Mouse (Mus musculus) thymus, adult 2 months (tissue): Measurements from ENCODE around the gene Capn2.

Experiments
- CTCF ChIP-seq: fragments of 200-500 bp; IDR thresholded peaks from 2 replicates; pipeline ENCODE4 v1.5.1; 2012; ENCODE audit warnings: mild to moderate bottlenecking, control low read depth, low read length, moderate library complexity, borderline replicate concordance; ENCODE audit not compliant: control insufficient read depth, poor library complexity, insufficient read depth; ENCODE audit errors: extremely low read depth
- POLR2A ChIP-seq: fragments of 200-500 bp; IDR thresholded peaks from 2 replicates; pipeline ENCODE4 v1.6.1; 2012; ENCODE audit warnings: mild to moderate bottlenecking, low read length, control low read depth, moderate library complexity; ENCODE audit not compliant: control insufficient read depth, poor library complexity, insufficient read depth; ENCODE audit errors: extremely low read depth

DNA sequence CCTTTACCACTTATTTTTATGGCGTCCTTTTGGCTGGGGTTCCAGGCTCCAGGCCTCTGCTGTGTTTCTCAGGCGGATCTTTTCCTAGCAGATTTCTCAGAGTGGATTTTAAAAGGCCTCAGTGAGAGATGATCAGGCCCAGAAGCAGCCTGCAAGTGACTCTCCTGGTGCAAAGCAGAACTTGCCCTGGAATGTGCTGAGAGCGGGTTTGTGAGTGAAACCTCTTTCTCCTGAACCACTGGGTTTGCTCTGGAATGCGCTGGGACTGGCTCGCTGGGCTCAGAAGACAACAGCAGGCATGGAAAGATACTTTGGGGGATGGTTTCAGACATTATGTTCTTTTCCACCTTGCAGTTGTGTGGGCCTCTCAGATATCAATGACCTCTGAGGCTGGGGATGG, 24.7 kb upstream of the Capn2 start:
- TF ChIP-seq POLR2A, result no peak
- no peak for TF ChIP-seq CTCF
